Mouse (Mus musculus) adrenal gland (tissue): ENCODE measurements at regions not wholly inside any gene's neighbourhood (a gene's known extent, or its start where the extent isn't known, plus 50 kb on each side); places are given as distances from the start of the nearest gene placed in this dataset.

ENCODE experiments used
- intact Hi-C: fragments of 180-260 bp; cut with DNase I; formaldehyde crosslinking; loops from one replicate; pipeline ENCODE4 v1.15.1; 2025

- intact Hi-C loops = no loop called here
Measured at GRCm38 (mm10) chr1:185834171-185834570, 282.9 kb downstream of the Lyplal1 start.

- intact Hi-C loops = no loop called here
Measured at GRCm38 (mm10) chr1:185836632-185837281, 280.4 kb downstream of the Lyplal1 start.

- intact Hi-C loops = no loop called here
Measured at GRCm38 (mm10) chr1:185842481-185842880, 274.6 kb downstream of the Lyplal1 start.

GRCm38 (mm10) chr1:185847161-185847560 lies 269.9 kb downstream of the Lyplal1 start:
- intact Hi-C loops = no loop called here

GRCm38 (mm10) chr1:185850590-185850989 lies 266.5 kb downstream of the Lyplal1 start:
- intact Hi-C loops = no loop called here

GRCm38 (mm10) chr1:185851262-185851893 lies 265.7 kb downstream of the Lyplal1 start:
- intact Hi-C loops = no loop called here

GRCm38 (mm10) chr1:185861692-185862091 lies 255.4 kb downstream of the Lyplal1 start:
- intact Hi-C loops = no loop called here

GRCm38 (mm10) chr1:185865945-185866344 lies 251.2 kb downstream of the Lyplal1 start:
- intact Hi-C loops = no loop called here

GRCm38 (mm10) chr1:185866612-185867011 lies 250.5 kb downstream of the Lyplal1 start:
- intact Hi-C loops = no loop called here

GRCm38 (mm10) chr1:185867018-185867417 lies 250.1 kb downstream of the Lyplal1 start:
- intact Hi-C loops = no loop called here

GRCm38 (mm10) chr1:185868721-185869120 lies 248.4 kb downstream of the Lyplal1 start:
- intact Hi-C loops = no loop called here

GRCm38 (mm10) chr1:185887031-185887430 lies 230.1 kb downstream of the Lyplal1 start:
- intact Hi-C loops = no loop called here

GRCm38 (mm10) chr1:185891814-185892213 lies 225.3 kb downstream of the Lyplal1 start:
- intact Hi-C loops = no loop called here

- intact Hi-C loops = no loop called here
Measured at GRCm38 (mm10) chr1:185893421-185893820, 223.7 kb downstream of the Lyplal1 start.

- intact Hi-C loops = no loop called here
Measured at GRCm38 (mm10) chr1:185898475-185898874, 218.6 kb downstream of the Lyplal1 start.

- intact Hi-C loops = no loop called here
Measured at GRCm38 (mm10) chr1:185900316-185900715, 216.8 kb downstream of the Lyplal1 start.

- intact Hi-C loops = no loop called here
Measured at GRCm38 (mm10) chr1:185902395-185902794, 214.7 kb downstream of the Lyplal1 start.

- intact Hi-C loops = no loop called here
Measured at GRCm38 (mm10) chr1:185905666-185906065, 211.4 kb downstream of the Lyplal1 start.

GRCm38 (mm10) chr1:185915579-185915978 lies 201.5 kb downstream of the Lyplal1 start:
- intact Hi-C loops = no loop called here

GRCm38 (mm10) chr1:185918663-185919062 lies 198.4 kb downstream of the Lyplal1 start:
- intact Hi-C loops = no loop called here

- intact Hi-C loops = no loop called here
Measured at GRCm38 (mm10) chr1:185923723-185924122, 193.4 kb downstream of the Lyplal1 start.

- intact Hi-C loops = no loop called here
Measured at GRCm38 (mm10) chr1:185929000-185929399, 188.1 kb downstream of the Lyplal1 start.

GRCm38 (mm10) chr1:185929761-185930160 lies 187.3 kb downstream of the Lyplal1 start:
- intact Hi-C loops = no loop called here
